Mouse (Mus musculus): ENCODE measurements around the gene Gorasp2.

Gene Gorasp2

GRCm38 (mm10) chr2:70661715-70662495 lies 529 bp downstream of the Gorasp2 start, which contains the start of gene Gm26558:
Gene Gm26558 (minus strand): TSS chr2:70662108.
- no peak for DNase-seq

GRCm38 (mm10) chr2:70663764-70664163 lies 2.4 kb downstream of the Gorasp2 start:
- DNase-seq = no peak

GRCm38 (mm10) chr2:70667016-70667415 lies 5.6 kb downstream of the Gorasp2 start:
- no peak for DNase-seq

- no peak for DNase-seq
These were observed 7.9 kb downstream of the Gorasp2 start for GRCm38 (mm10) chr2:70669241-70669640.

GRCm38 (mm10) chr2:70669896-70670295 lies 8.5 kb downstream of the Gorasp2 start:
- DNase-seq = no peak

- DNase-seq = no peak
These were observed 11.1 kb downstream of the Gorasp2 start for GRCm38 (mm10) chr2:70672476-70672875.

- peak; percentile 26 for DNase-seq
These were observed 12.2 kb downstream of the Gorasp2 start for GRCm38 (mm10) chr2:70673445-70674126.

- no peak for DNase-seq
These were observed 20.9 kb downstream of the Gorasp2 start for GRCm38 (mm10) chr2:70682324-70682723.

GRCm38 (mm10) chr2:70688454-70689078 lies 27.2 kb downstream of the Gorasp2 start:
- no peak for DNase-seq

GRCm38 (mm10) chr2:70690195-70690594 lies 28.8 kb downstream of the Gorasp2 start:
- peak; percentile 49 for DNase-seq

- DNase-seq = no peak
These were observed 34.3 kb downstream of the Gorasp2 start for GRCm38 (mm10) chr2:70695712-70696111.

- DNase-seq = no peak
These were observed 39.5 kb downstream of the Gorasp2 start for GRCm38 (mm10) chr2:70700851-70701250.

- DNase-seq = no peak
These were observed 40.2 kb downstream of the Gorasp2 start for GRCm38 (mm10) chr2:70701571-70701970.

GRCm38 (mm10) chr2:70702403-70702802 lies 41.0 kb downstream of the Gorasp2 start:
- no peak for DNase-seq

GRCm38 (mm10) chr2:70708986-70709730 lies 47.8 kb downstream of the Gorasp2 start:
- no peak for DNase-seq

- DNase-seq = no peak
These were observed 48.9 kb downstream of the Gorasp2 start for GRCm38 (mm10) chr2:70710236-70710635.

- no peak for DNase-seq
These were observed 49.5 kb downstream of the Gorasp2 start for GRCm38 (mm10) chr2:70710878-70711277.

GRCm38 (mm10) chr2:70723610-70724243 lies 62.4 kb downstream of the Gorasp2 start:
- DNase-seq = no peak

- no peak for DNase-seq
These were observed 65.7 kb downstream of the Gorasp2 start for GRCm38 (mm10) chr2:70727089-70727488.

- DNase-seq = no peak
These were observed 74.2 kb downstream of the Gorasp2 start for GRCm38 (mm10) chr2:70735534-70735933.

GRCm38 (mm10) chr2:70736008-70736407 lies 74.6 kb downstream of the Gorasp2 start:
- no peak for DNase-seq

- no peak for DNase-seq
These were observed 80.5 kb downstream of the Gorasp2 start for GRCm38 (mm10) chr2:70741901-70742300.

Measured in kidney, postnatal 10 days (tissue).